Mouse (Mus musculus): ENCODE measurements at regions not wholly inside any gene's neighbourhood (a gene's known extent, or its start where the extent isn't known, plus 50 kb on each side); places are given as distances from the start of the nearest gene placed in this dataset.

- TF ChIP-seq POLR2A (IDR thresholded peaks at IDR 0.05; ENCODE audit: insufficient read depth, low read length) (no peak), CTCF (IDR thresholded peaks at IDR 0.05; ENCODE audit: low read depth, low read length) (no peak), EP300 (IDR thresholded peaks at IDR 0.05; ENCODE audit: insufficient read depth, low read depth, low read length) (no peak)
These were observed 295.5 kb upstream of the Mctp2 start for GRCm38 (mm10) chr7:72601933-72602332.
